Mouse (Mus musculus) adrenal gland, adult (tissue): ENCODE measurements at regions not wholly inside any gene's neighbourhood (a gene's known extent, or its start where the extent isn't known, plus 50 kb on each side); places are given as distances from the start of the nearest gene placed in this dataset.
A peak's percentile ranks its signal among the peaks of the same experiment; 100 is the strongest.

Experiments
- DNase-seq, 2 experiments: peaks; one replicate each; pipeline ENCODE4 v3.0.0; 2022 to 2023; ENCODE audit warnings: low spot score in 1 of 2; ENCODE audit not compliant: inconsistent age in 2 of 2

- peak; percentile 86 to 91 for DNase-seq
Measured at GRCm38 (mm10) chr11:31781605-31782004, 90.4 kb upstream of the Cpeb4 start.

- DNase-seq = peak in 1 of 2 experiments; percentile 87
Measured at GRCm38 (mm10) chr11:31783506-31784063, 88.4 kb upstream of the Cpeb4 start.

GRCm38 (mm10) chr11:31784332-31784901 lies 87.6 kb upstream of the Cpeb4 start:
- DNase-seq = no peak

- no peak for DNase-seq
Measured at GRCm38 (mm10) chr11:31785160-31785559, 86.9 kb upstream of the Cpeb4 start.

DNA sequence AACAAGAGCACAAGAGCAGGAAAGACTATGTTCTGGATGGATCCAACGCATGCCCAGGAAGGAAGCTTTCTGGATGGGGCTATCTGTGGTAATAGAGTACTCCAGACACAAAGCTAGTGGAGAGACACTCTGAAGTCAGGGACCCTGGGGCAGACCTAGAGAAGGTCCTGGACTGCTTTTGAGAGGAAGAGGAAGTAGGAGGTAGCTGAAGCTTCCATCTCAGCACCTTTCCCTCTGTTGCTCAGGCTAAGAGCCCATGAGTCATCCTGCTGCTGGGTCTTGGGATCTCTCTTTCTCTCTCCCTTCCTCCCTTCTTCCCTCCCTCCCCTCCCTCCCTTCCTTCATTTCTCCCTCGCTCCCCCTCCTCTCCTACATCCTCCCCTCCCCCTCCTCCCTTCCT lies 84.6 kb upstream of the Cpeb4 start:
- DNase-seq = no peak

- no peak for DNase-seq
Measured at GRCm38 (mm10) chr11:31787917-31788703, 83.9 kb upstream of the Cpeb4 start.

DNA sequence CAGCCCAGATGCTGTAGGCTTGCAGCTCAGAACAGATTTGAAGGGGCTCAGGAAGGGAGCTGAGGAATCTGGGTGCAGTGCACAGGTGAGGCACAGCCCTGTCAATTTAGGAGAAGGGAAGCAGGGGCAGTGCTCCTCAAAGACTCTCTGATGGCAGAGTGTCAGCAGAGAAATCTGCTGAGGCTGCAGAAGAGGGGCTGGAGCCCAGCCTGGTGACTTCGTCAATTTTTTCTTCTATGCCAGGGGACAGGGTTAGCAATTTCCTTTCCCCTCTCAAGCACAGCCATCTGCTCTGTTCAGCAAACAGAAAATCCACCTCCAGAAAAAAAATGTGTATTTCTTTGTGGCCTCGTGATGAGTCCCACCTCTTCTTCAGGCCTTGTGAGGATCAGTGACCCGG lies 82.0 kb upstream of the Cpeb4 start:
- DNase-seq = no peak

GRCm38 (mm10) chr11:31791264-31791663 lies 80.7 kb upstream of the Cpeb4 start:
- no peak for DNase-seq

DNA sequence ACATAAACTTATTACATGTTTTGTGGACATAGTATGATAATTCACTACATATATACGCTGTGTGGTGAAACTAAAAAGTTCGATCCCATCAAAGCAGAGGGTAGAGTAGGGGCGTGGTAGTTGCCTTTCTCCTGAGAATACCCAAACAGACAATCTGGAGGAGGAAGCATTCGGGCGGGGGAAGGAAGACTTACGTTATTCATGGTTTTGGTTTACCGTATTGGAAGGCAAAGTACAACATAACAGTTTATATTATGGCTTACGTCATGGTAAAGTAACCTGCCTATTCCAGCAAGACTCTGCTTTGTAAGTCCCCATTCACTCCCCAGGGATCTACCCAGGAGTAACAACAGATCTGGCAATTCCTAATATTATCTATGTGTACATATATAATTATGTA lies 76.9 kb upstream of the Cpeb4 start:
- DNase-seq = no peak

DNA sequence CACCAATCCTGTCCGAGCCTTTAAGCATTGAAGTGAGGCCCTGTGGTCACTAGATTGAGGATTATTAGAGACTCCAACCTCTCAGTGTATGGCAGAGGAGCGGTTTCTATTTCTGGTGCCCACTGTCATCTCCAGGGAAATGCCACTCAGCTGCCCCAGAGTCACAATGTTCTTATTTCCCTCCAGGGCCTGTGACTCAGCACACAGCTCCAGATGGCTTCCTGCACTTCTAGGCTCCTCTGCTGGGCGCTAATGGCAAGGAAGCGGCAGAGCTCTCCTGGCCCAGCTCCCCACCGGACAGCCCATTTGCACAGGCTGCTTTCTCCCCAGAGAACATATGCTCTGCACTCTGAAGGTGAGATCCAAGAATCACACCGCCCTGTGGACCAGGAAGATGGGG lies 75.8 kb upstream of the Cpeb4 start:
- DNase-seq = peak; percentile 70 to 77

GRCm38 (mm10) chr11:31801575-31801974 lies 70.4 kb upstream of the Cpeb4 start:
- DNase-seq = peak in 1 of 2 experiments; percentile 80

- DNase-seq = peak in 1 of 2 experiments; percentile 80
Measured at GRCm38 (mm10) chr11:31803319-31803891, 68.6 kb upstream of the Cpeb4 start.

GRCm38 (mm10) chr11:31804518-31804917 lies 67.5 kb upstream of the Cpeb4 start:
- no peak for DNase-seq

- peak; percentile 59 to 85 for DNase-seq
Measured at GRCm38 (mm10) chr11:31807461-31808215, 64.4 kb upstream of the Cpeb4 start.

DNA sequence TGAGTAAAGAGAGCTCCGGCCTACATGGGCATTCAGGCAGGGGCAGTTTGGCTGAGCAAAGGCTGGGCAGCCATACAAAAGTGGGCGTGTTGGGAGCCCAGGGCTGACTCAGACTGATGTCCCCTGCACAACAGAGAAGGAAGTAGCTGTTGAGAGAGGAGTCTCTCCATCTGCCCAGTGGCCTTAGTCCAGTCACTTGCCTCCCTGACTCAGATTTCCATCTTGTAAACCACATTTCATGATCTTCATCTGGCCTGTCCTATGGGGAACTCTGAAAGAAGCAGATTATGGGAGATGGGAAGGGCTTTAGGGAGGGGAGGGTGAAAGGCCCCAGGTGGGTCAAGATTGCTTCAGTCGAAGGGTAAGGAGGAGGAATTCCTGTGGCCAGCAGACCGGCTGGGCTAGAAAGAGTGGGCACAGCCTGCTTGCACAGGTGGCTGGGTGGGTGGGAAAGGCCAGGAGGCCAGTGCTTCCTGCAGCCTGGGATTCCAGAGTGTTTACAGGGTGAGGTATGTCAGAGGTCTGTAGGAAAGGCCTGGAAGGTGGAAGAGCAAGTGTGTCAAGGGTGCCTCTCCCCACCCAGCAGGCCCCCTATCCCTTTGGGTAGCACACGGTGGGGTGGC lies 63.7 kb upstream of the Cpeb4 start:
- no peak for DNase-seq

- peak in 1 of 2 experiments; percentile 69 for DNase-seq
Measured at GRCm38 (mm10) chr11:31810011-31810786, 61.8 kb upstream of the Cpeb4 start.

- DNase-seq = no peak
Measured at GRCm38 (mm10) chr11:31812215-31812614, 59.8 kb upstream of the Cpeb4 start.

GRCm38 (mm10) chr11:31814616-31815015 lies 57.4 kb upstream of the Cpeb4 start:
- DNase-seq = no peak

DNA sequence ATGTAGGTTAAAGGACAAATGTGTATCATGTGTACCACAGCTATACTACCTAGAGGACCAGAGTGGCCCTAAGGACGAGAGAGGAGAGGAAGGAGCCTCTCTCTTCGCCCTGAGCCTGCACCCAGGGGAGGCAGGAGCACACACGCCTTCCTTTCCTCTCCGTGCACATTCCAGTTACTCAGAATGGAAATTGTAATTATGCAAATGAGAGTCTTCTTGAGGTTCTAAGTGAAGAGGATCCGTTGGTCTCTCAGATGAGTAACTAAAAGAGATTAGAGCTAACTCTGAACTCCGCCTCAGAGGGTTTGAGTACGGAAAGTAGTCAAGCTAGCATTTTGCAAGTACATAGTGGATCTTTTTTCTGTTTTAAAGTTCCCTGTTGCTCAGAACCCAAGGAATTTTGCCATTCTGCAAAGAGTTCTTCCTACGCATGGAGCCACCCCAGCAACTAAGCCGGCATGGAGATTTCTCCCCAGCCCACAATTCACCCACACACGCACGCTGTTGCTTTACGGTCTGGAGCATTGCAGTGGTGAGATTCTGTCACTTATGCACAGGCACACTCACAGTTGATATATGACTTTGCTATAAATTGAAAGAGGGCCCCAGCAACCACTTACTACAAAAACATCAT lies 56.0 kb upstream of the Cpeb4 start:
- no peak for DNase-seq

- no peak for DNase-seq
Measured at GRCm38 (mm10) chr11:31818032-31818431, 54.0 kb upstream of the Cpeb4 start.
